Mouse (Mus musculus) small intestine, adult 2 months (tissue): Measurements from ENCODE around the gene Lman2l.

Experiments used
- CTCF ChIP-seq: fragments of 200-500 bp; IDR thresholded peaks from 2 replicates; pipeline ENCODE4 v1.5.1; 2012; ENCODE audit warnings: low read depth, mild to moderate bottlenecking, control low read depth, inconsistent platforms, low read length, moderate library complexity, mixed read lengths; ENCODE audit not compliant: insufficient replicate concordance, insufficient read length; ENCODE audit errors: extremely low read depth
- POLR2A ChIP-seq: fragments of 200-500 bp; IDR thresholded peaks from 2 replicates; pipeline ENCODE4 v1.6.1; 2012; ENCODE audit warnings: low read depth, mild to moderate bottlenecking, control low read depth, inconsistent platforms, low read length, moderate library complexity

DNA sequence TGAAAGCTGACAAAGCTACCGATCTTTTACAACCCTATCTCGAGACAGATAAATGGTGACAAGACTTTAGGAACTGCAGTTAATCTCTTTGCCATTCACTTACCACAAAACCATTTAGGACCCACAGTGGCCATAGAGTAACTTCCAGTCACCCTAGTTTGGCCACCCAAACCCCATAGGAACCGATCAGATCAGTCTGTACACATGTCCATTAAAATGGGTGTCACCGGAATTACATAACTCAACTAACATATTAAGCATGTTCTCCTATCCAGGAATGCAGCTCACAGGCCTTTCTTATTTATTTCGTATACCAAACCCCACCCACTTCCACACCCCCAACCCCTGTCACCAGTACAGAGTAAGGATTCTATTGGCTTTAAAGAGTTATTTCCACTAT lies 1.8 kb upstream of the Lman2l start:
- no peak for TF ChIP-seq CTCF
- TF ChIP-seq POLR2A, result no peak
